9 mouse cellular contexts compared by ENCODE assay signal in the genomic region with DNA sequence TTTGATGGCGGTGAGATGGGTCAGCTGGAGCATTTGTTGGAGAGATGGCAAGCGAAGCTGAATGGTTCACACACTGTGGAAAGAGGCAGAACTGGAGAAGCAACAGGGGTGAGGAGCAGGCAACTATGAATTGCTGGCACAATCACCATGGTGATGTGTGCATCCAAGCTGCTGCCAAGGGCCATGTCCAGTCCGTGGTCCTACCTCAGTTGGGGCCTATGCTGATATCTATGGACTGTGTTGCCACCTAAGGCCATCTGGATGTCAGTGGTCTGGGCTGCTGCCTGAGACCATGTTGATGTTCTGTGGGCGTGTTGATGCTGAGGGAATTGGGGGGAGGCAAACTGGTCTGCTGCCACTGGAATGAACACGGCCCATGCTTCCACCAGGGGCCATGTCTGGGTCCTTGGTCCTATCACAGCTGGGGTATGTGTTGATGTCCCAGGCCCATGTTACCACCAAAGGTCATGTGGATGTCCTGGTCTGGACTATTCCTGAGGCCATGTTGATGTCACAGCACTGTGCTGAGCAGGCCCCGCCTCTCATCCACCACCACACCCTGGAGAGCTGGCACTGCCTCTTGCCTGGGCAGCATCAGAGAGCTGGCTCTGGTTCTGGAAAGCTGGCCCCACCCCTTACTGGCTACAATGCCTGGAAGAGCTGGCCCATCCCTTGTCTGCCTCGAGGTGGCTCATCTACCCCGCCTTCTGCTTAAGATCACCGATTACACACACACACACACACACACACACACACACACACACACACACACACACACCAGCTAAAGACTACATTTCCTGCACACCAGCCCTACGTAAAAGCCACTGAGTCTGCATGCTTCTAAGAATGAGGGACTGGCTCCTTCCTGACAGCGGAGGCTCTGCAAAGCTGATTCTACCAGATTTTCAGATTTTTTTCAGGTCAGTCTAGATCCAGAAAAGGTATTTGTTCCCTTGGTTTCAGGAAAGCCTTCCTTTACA. TPM values are rescaled to one million over a fixed set of nuclear protein-coding genes. Genes with fewer than 3 reads are reported as not detected.
A peak's percentile ranks its signal among the peaks of the same experiment; 100 is the strongest.
DNase-seq lines count a peak whose midpoint lies in the region; ATAC-seq and TF ChIP-seq lines count a peak whose summit lies in the region.
"Had no signal": no experiment of that assay in that cellular context is flagged by ENCODE, and none has a peak within 500 bp of the region (broad histone marks: within the 10 kb centered on the region; RNA-seq: fewer than 3 reads in every experiment).

No protein-coding gene starts in this region.

- WGBS in hindbrain, postnatal 0 days, result 63% methylated on average over 11 of the region's 11 CpGs
- 86% methylated on average over 11 of the region's 11 CpGs for WGBS in hindbrain, embryonic 10.5 days
- WGBS in heart, embryonic 14.5 days, result 83% methylated on average over 11 of the region's 11 CpGs

- no peaks in the 10 kb centered on the region for H3K9me3 ChIP-seq in hindbrain, postnatal 0 days (ENCODE audit: low read length)
- no peaks in the 10 kb centered on the region for H3K9me3 ChIP-seq in hindbrain, embryonic 10.5 days
- no peaks in the 10 kb centered on the region for H3K9me3 ChIP-seq in heart, embryonic 14.5 days (ENCODE audit: control insufficient read depth, low read length)
- H3K9me3 ChIP-seq: neural tube, embryonic 13.5 days had no signal

- DNase-seq in hindbrain, postnatal 0 days (ENCODE audit: low spot score), result peak; percentile 66
- no peak for DNase-seq in hindbrain, embryonic 10.5 days (ENCODE audit: low spot score)
- DNase-seq in cerebellum, adult 9-11 months, result peak; percentile 23
- peak; percentile 74 to 80 for DNase-seq in lung, adult 18-20 months

- H3K4me2 ChIP-seq in hindbrain, postnatal 0 days (ENCODE audit: low read depth, low read length), result no peak overlapping the region
- no peak overlapping the region for H3K4me2 ChIP-seq in heart, embryonic 14.5 days (ENCODE audit: low read length)
- H3K4me2 ChIP-seq: neural tube, embryonic 13.5 days had no signal

- no peak overlapping the region for H3K27ac ChIP-seq in hindbrain, postnatal 0 days
- no peak overlapping the region for H3K27ac ChIP-seq in hindbrain, embryonic 10.5 days
- H3K27ac ChIP-seq in heart, embryonic 14.5 days (replicated peaks in 1 of 2; ENCODE audit: control insufficient read depth in 1 of 2, insufficient read depth in 1 of 2, low read depth in 2 of 2, low read length in 2 of 2), result no peak overlapping the region
- H3K27ac ChIP-seq: neural tube, embryonic 13.5 days had no signal

- no peaks in the 10 kb centered on the region for H3K27me3 ChIP-seq in hindbrain, postnatal 0 days (ENCODE audit: insufficient read depth, low read length)
- H3K27me3 ChIP-seq in hindbrain, embryonic 10.5 days (ENCODE audit: insufficient read depth, poor library complexity, severe bottlenecking), result no peaks in the 10 kb centered on the region
- no peaks in the 10 kb centered on the region; the same call in 1 of the 2 replicates for H3K27me3 ChIP-seq in heart, embryonic 14.5 days (ENCODE audit: control insufficient read depth, insufficient read depth, low read length)
- H3K27me3 ChIP-seq: neural tube, embryonic 13.5 days had no signal

- TF ChIP-seq CTCF in hindbrain, postnatal 0 days (IDR thresholded peaks at IDR 0.05; ENCODE audit: low read depth), result no peak

- no peaks in the 10 kb centered on the region for H3K4me1 ChIP-seq in hindbrain, postnatal 0 days (ENCODE audit: insufficient read depth, low read length)
- H3K4me1 ChIP-seq in hindbrain, embryonic 10.5 days (replicated peaks), result no peaks in the 10 kb centered on the region; the same call in 1 of the 2 replicates
- H3K4me1 ChIP-seq in heart, embryonic 14.5 days (ENCODE audit: control insufficient read depth in 2 of 2, insufficient read depth in 2 of 2, low read length in 2 of 2), result no peaks in the 10 kb centered on the region
- H3K4me1 ChIP-seq: neural tube, embryonic 13.5 days had no signal

- no peak overlapping the region for H3K9ac ChIP-seq in hindbrain, postnatal 0 days (replicated peaks; ENCODE audit: low read length)
- H3K9ac ChIP-seq in heart, embryonic 14.5 days (ENCODE audit: low read length), result no peak overlapping the region
- H3K9ac ChIP-seq: neural tube, embryonic 13.5 days had no signal

- no peaks in the 10 kb centered on the region for H3K36me3 ChIP-seq in hindbrain, postnatal 0 days (ENCODE audit: insufficient read depth, low read length)
- H3K36me3 ChIP-seq in hindbrain, embryonic 10.5 days, result no peaks in the 10 kb centered on the region
- no peaks in the 10 kb centered on the region for H3K36me3 ChIP-seq in heart, embryonic 14.5 days (ENCODE audit: control insufficient read depth, insufficient read depth, low read length)
- H3K36me3 ChIP-seq: neural tube, embryonic 13.5 days had no signal

- H3K4me3 ChIP-seq in hindbrain, postnatal 0 days (ENCODE audit: low read length), result no peak overlapping the region
- H3K4me3 ChIP-seq in hindbrain, embryonic 10.5 days, result no peak overlapping the region
- no peak overlapping the region for H3K4me3 ChIP-seq in heart, embryonic 14.5 days (ENCODE audit: control insufficient read depth in 1 of 2, insufficient read depth in 1 of 2, low read depth in 1 of 2, low read length in 2 of 2)
- H3K4me3 ChIP-seq: neural tube, embryonic 13.5 days had no signal

- peak; percentile 86 for ATAC-seq in hindbrain, postnatal 0 days
- ATAC-seq in CD4-positive, CD25-positive, alpha-beta regulatory T cell, adult 4 months, result peak; percentile 75
- peak; percentile 75 for ATAC-seq in heart, embryonic 14.5 days (ENCODE audit: insufficient number of reproducible peaks, insufficient read depth, low FRiP score, low read depth)
- no peak for ATAC-seq in granulocyte monocyte progenitor cell, adult 5-6 weeks (replicated peaks; ENCODE audit: poor library complexity, severe bottlenecking)
- no peak for ATAC-seq in monocyte, adult 5-6 weeks (replicated peaks; ENCODE audit: insufficient number of reproducible peaks, low FRiP score, low TSS enrichment, poor library complexity, severe bottlenecking)

RNA-seq across cellular contexts. Expression of a gene that starts 14.5 kb away (rescaled TPM):
- total RNA-seq in hindbrain, postnatal 0 days (2014; rRNA removed), result not detected in 2 replicates
- not detected in 2 replicates for polyA plus RNA-seq in hindbrain, postnatal 0 days (2015; fragmentation: Nextera tagmentation; extraction: Ambion mirVana)
- not detected in 2 replicates for polyA plus RNA-seq in hindbrain, embryonic 10.5 days (2016; fragmentation: Nextera tagmentation; extraction: Ambion mirVana)
- under 1 TPM in 1 of 2 experiments, not detected in 1; 0.30 TPM for polyA plus RNA-seq in CD4-positive, CD25-positive, alpha-beta regulatory T cell, adult 4 months (2017; shearing (Covaris generic))
- not detected in 2 replicates for polyA plus RNA-seq in heart, embryonic 14.5 days (2014; fragmentation: Nextera tagmentation; extraction: Ambion mirVana)
- total RNA-seq in granulocyte monocyte progenitor cell, adult 5-6 weeks (2014; fragmentation: Nextera tagmentation), result not detected in 2 replicates
- not detected in 2 replicates for total RNA-seq in granulocyte monocyte progenitor cell, adult 5-6 weeks (2017)
- total RNA-seq in monocyte, adult 5-6 weeks (2017), result not detected in 3 replicates
- polyA plus RNA-seq: neural tube, embryonic 13.5 days had no signal

RNA-seq across cellular contexts. Expression of a gene that starts 29.8 kb away (rescaled TPM):
- total RNA-seq in hindbrain, postnatal 0 days (2014; rRNA removed), result 6.6 and 18.2 TPM in 2 replicates
- polyA plus RNA-seq in hindbrain, postnatal 0 days (2015; fragmentation: Nextera tagmentation; extraction: Ambion mirVana), result 33.5 and 42.2 TPM in 2 replicates
- 76.5 and 83.5 TPM in 2 replicates for polyA plus RNA-seq in hindbrain, embryonic 10.5 days (2016; fragmentation: Nextera tagmentation; extraction: Ambion mirVana)
- polyA plus RNA-seq in CD4-positive, CD25-positive, alpha-beta regulatory T cell, adult 4 months (2017; shearing (Covaris generic)), result 10 to 100 TPM; 17.8 to 22.9 TPM
- 46.3 and 52.0 TPM in 2 replicates for polyA plus RNA-seq in heart, embryonic 14.5 days (2014; fragmentation: Nextera tagmentation; extraction: Ambion mirVana)
- total RNA-seq in granulocyte monocyte progenitor cell, adult 5-6 weeks (2014; fragmentation: Nextera tagmentation), result 20.4 and 21.8 TPM in 2 replicates
- total RNA-seq in granulocyte monocyte progenitor cell, adult 5-6 weeks (2017), result 2.5 and 4.7 TPM in 2 replicates
- total RNA-seq in monocyte, adult 5-6 weeks (2017), result 4.7 to 7.3 TPM (median 7.1 TPM) in 3 replicates

RNA-seq across cellular contexts. Expression of a gene that starts 29.9 kb away (rescaled TPM):
- total RNA-seq in hindbrain, postnatal 0 days (2014; rRNA removed), result 7.5 and 12.2 TPM in 2 replicates
- polyA plus RNA-seq in hindbrain, postnatal 0 days (2015; fragmentation: Nextera tagmentation; extraction: Ambion mirVana), result 36.4 and 38.8 TPM in 2 replicates
- polyA plus RNA-seq in hindbrain, embryonic 10.5 days (2016; fragmentation: Nextera tagmentation; extraction: Ambion mirVana), result 24.5 and 36.3 TPM in 2 replicates
- 10 to 100 TPM; 23.8 to 30.6 TPM for polyA plus RNA-seq in CD4-positive, CD25-positive, alpha-beta regulatory T cell, adult 4 months (2017; shearing (Covaris generic))
- 32.9 and 40.6 TPM in 2 replicates for polyA plus RNA-seq in heart, embryonic 14.5 days (2014; fragmentation: Nextera tagmentation; extraction: Ambion mirVana)
- total RNA-seq in granulocyte monocyte progenitor cell, adult 5-6 weeks (2014; fragmentation: Nextera tagmentation), result 7.8 and 18.0 TPM in 2 replicates
- total RNA-seq in granulocyte monocyte progenitor cell, adult 5-6 weeks (2017), result 7.9 and 14.2 TPM in 2 replicates
- total RNA-seq in monocyte, adult 5-6 weeks (2017), result 3.4 to 26.6 TPM (median 8.9 TPM) in 3 replicates

RNA-seq across cellular contexts. Expression of a gene that starts 44.6 kb away (rescaled TPM):
- 5.4 and 8.0 TPM in 2 replicates for total RNA-seq in hindbrain, postnatal 0 days (2014; rRNA removed)
- 17.3 and 23.4 TPM in 2 replicates for polyA plus RNA-seq in hindbrain, postnatal 0 days (2015; fragmentation: Nextera tagmentation; extraction: Ambion mirVana)
- polyA plus RNA-seq in hindbrain, embryonic 10.5 days (2016; fragmentation: Nextera tagmentation; extraction: Ambion mirVana), result 23.1 and 30.2 TPM in 2 replicates
- polyA plus RNA-seq in CD4-positive, CD25-positive, alpha-beta regulatory T cell, adult 4 months (2017; shearing (Covaris generic)), result 10 to 100 TPM; 19.4 to 19.8 TPM
- polyA plus RNA-seq in heart, embryonic 14.5 days (2014; fragmentation: Nextera tagmentation; extraction: Ambion mirVana), result 11.4 and 16.8 TPM in 2 replicates
- 17.6 and 36.5 TPM in 2 replicates for total RNA-seq in granulocyte monocyte progenitor cell, adult 5-6 weeks (2014; fragmentation: Nextera tagmentation)
- 23.3 and 28.8 TPM in 2 replicates for total RNA-seq in granulocyte monocyte progenitor cell, adult 5-6 weeks (2017)
- total RNA-seq in monocyte, adult 5-6 weeks (2017), result 12.8 to 15.4 TPM (median 15.4 TPM) in 3 replicates

RNA-seq across cellular contexts. Expression of a gene that starts 45.3 kb away (rescaled TPM):
- total RNA-seq in hindbrain, postnatal 0 days (2014; rRNA removed), result 178 and 200 TPM in 2 replicates
- 393 and 422 TPM in 2 replicates for polyA plus RNA-seq in hindbrain, postnatal 0 days (2015; fragmentation: Nextera tagmentation; extraction: Ambion mirVana)
- 289 and 340 TPM in 2 replicates for polyA plus RNA-seq in hindbrain, embryonic 10.5 days (2016; fragmentation: Nextera tagmentation; extraction: Ambion mirVana)
- polyA plus RNA-seq in CD4-positive, CD25-positive, alpha-beta regulatory T cell, adult 4 months (2017; shearing (Covaris generic)), result 100 to 1,000 TPM; 439 to 478 TPM
- polyA plus RNA-seq in heart, embryonic 14.5 days (2014; fragmentation: Nextera tagmentation; extraction: Ambion mirVana), result 330 and 352 TPM in 2 replicates
- 154 and 171 TPM in 2 replicates for total RNA-seq in granulocyte monocyte progenitor cell, adult 5-6 weeks (2014; fragmentation: Nextera tagmentation)
- 140 and 182 TPM in 2 replicates for total RNA-seq in granulocyte monocyte progenitor cell, adult 5-6 weeks (2017)
- 184 to 208 TPM (median 196 TPM) in 3 replicates for total RNA-seq in monocyte, adult 5-6 weeks (2017)

Comparison
In these comparisons a context has a peak if more than half of its experiments do, and no peak if none do; other contexts are left out.
1. ATAC-seq: peak in hindbrain, postnatal 0 days (single experiment), CD4-positive, CD25-positive, alpha-beta regulatory T cell, adult 4 months (single experiment) and heart, embryonic 14.5 days (single experiment); none in granulocyte monocyte progenitor cell, adult 5-6 weeks (single experiment) and monocyte, adult 5-6 weeks (single experiment).